Mouse (Mus musculus) lung, embryonic 15.5 days (tissue): ENCODE data around the gene Inpp4b. TPM values are rescaled to one million over a fixed set of nuclear protein-coding genes. Genes with fewer than 3 reads are reported as not detected.
A peak's percentile ranks its signal among the peaks of the same experiment; 100 is the strongest.
"Not testable (repeated sequence)": the region's sequence is repeated elsewhere in the genome, so short reads cannot be mapped to it uniquely, and the experiment has no call there.

Experiments used
- ATAC-seq: fragments of 200-750 bp; cut with Nextera tagmentation; 2 replicates; pipeline ENCODE4 v1.8.0; 2017; ENCODE audit warnings: moderate number of reproducible peaks, borderline replicate concordance; ENCODE audit not compliant: low FRiP score, low TSS enrichment; ENCODE audit errors: extremely low read depth
- H3K27ac ChIP-seq: fragments of 300-500 bp; sonication (generic); 2 replicates; pipeline ENCODE4 v1.5.1; 2015; ENCODE audit warnings: moderate library complexity, mild to moderate bottlenecking, inconsistent platforms
- H3K27me3 ChIP-seq: fragments of 300-500 bp; sonication (generic); 2 replicates; pipeline ENCODE4 v1.6.1; 2015; ENCODE audit warnings: inconsistent platforms
- H3K36me3 ChIP-seq: fragments of 300-500 bp; sonication (generic); 2 replicates; pipeline ENCODE4 v1.6.1; 2015; ENCODE audit warnings: inconsistent platforms
- H3K4me1 ChIP-seq: fragments of 300-500 bp; sonication (generic); 2 replicates; pipeline ENCODE4 v1.6.1; 2015; ENCODE audit warnings: inconsistent platforms
- H3K4me2 ChIP-seq: fragments of 300-500 bp; sonication (generic); 2 replicates; pipeline ENCODE4 v1.6.1; 2015; ENCODE audit warnings: inconsistent platforms, mild to moderate bottlenecking, moderate library complexity
- H3K4me3 ChIP-seq: fragments of 300-500 bp; sonication (generic); 2 replicates; pipeline ENCODE4 v1.5.1; 2015; ENCODE audit warnings: mild to moderate bottlenecking, inconsistent platforms
- H3K9ac ChIP-seq: fragments of 300-500 bp; sonication (generic); 2 replicates; pipeline ENCODE4 v1.6.1; 2015; ENCODE audit warnings: inconsistent platforms
- H3K9me3 ChIP-seq: fragments of 300-500 bp; sonication (generic); 2 replicates; pipeline ENCODE4 v1.6.1; 2016; ENCODE audit warnings: inconsistent platforms
- WGBS: fragments of 180-500 bp; shearing (Covaris S2); methylation state at CpG from one replicate; pipeline ENCODE4 v1.1.7; 2015; 5-methylcytosine and 5-hydroxymethylcytosine counted together
- polyA plus RNA-seq: library from polyadenylated mRNA; unstranded; fragments of >200 nt; fragmentation: Nextera tagmentation; extraction: Ambion mirVana; gene quantifications from 2 replicates; pipeline ENCODE4 v1.2.1, GENCODE M21; 2015

Inpp4b gene
- polyA plus RNA-seq, 1 experiment from 2014 or later, result 9.7 TPM

GRCm38 (mm10) chr8:81798501-81798900 is 456.1 kb downstream of the Inpp4b start:
- Histone ChIP-seq H3K27me3 (no peaks in the 10 kb centered on the region), H3K4me1 (no peaks in the 10 kb centered on the region), H3K27ac (no peak overlapping the region), H3K9me3 (no peaks in the 10 kb centered on the region), H3K36me3 (no peaks in the 10 kb centered on the region), H3K9ac (no peak overlapping the region), H3K4me3 (no peak overlapping the region), H3K4me2 (no peak overlapping the region)
- 36% methylated on average over 1 of the region's 1 CpGs for WGBS
- ATAC-seq, result no peak

DNA sequence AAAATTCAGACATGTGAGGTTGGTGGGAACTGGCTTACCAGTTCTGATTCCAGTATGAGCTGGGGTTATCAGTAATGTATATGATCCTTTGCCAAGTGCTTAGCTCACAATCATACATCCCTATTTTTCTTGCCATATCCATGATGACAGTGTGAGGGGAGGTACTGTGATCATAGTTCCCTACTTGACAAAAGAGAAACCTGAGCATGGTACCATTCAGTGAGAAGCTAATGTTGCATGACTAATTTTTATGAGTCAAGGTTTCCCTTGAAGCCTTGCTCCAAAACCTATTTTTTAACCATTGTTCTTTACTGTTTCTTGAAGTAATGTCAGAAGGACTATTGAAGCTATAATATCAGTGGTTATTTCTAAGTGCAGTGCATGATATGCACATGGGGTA is 458.4 kb downstream of the Inpp4b start:
- no peak overlapping the region for H3K4me2 ChIP-seq
- no peaks in the 10 kb centered on the region for H3K36me3 ChIP-seq
- H3K4me3 ChIP-seq, result no peak overlapping the region
- no peak overlapping the region for H3K9ac ChIP-seq
- no peaks in the 10 kb centered on the region for H3K4me1 ChIP-seq
- H3K9me3 ChIP-seq, result no peaks in the 10 kb centered on the region
- no peaks in the 10 kb centered on the region for H3K27me3 ChIP-seq
- no peak overlapping the region for H3K27ac ChIP-seq
- ATAC-seq, result no peak

- ATAC-seq, result peak; percentile 55; the same call in 1 of the 2 replicates
- H3K4me1 ChIP-seq, result no peaks in the 10 kb centered on the region; the same call in 1 of the 2 replicates
- H3K4me3 ChIP-seq, result no peak overlapping the region
- no peak overlapping the region for H3K9ac ChIP-seq
- H3K36me3 ChIP-seq, result no peaks in the 10 kb centered on the region
- no peaks in the 10 kb centered on the region for H3K9me3 ChIP-seq
- no peak overlapping the region for H3K27ac ChIP-seq
- no peak overlapping the region for H3K4me2 ChIP-seq
- no peaks in the 10 kb centered on the region for H3K27me3 ChIP-seq
These were observed 464.4 kb downstream of the Inpp4b start for GRCm38 (mm10) chr8:81806797-81807196.

GRCm38 (mm10) chr8:81807578-81807977 is 465.2 kb downstream of the Inpp4b start:
- Histone ChIP-seq H3K4me3 (no peak overlapping the region), H3K4me1 (peaks cover 8% of the 10 kb centered on the region), H3K27me3 (no peaks in the 10 kb centered on the region), H3K27ac (no peak overlapping the region), H3K36me3 (no peaks in the 10 kb centered on the region), H3K4me2 (no peak overlapping the region), H3K9ac (no peak overlapping the region), H3K9me3 (no peaks in the 10 kb centered on the region)
- WGBS, result 34% methylated on average over 6 of the region's 6 CpGs
- no peak for ATAC-seq

DNA sequence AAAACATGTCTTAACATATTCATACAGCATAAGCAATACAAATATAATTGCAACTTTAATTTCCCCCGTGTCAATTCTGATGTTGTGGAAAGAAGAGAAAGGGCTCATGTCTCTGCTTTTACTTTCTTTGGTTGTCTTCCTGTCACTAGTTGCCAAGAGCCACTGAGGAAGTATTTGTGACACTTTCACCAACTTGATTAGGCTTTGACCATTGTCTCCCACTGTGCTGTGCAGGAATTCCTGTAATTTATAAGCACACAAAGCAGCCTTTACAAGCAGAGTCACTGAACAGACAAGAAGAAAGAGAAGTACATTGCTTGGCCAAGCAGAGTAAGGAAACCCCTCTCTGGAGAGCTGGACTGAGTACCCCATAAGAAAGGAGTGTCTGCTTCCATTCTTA is 466.1 kb downstream of the Inpp4b start:
- no peaks in the 10 kb centered on the region for H3K36me3 ChIP-seq
- no peak overlapping the region for H3K4me2 ChIP-seq
- H3K27me3 ChIP-seq, result no peaks in the 10 kb centered on the region
- no peak for ATAC-seq
- peaks cover 9% of the 10 kb centered on the region for H3K4me1 ChIP-seq
- H3K4me3 ChIP-seq, result no peak overlapping the region
- H3K9me3 ChIP-seq, result no peaks in the 10 kb centered on the region
- 71% methylated on average over 1 of the region's 1 CpGs for WGBS
- no peak overlapping the region for H3K27ac ChIP-seq
- no peak overlapping the region for H3K9ac ChIP-seq

GRCm38 (mm10) chr8:81809414-81809813 is 467.1 kb downstream of the Inpp4b start:
- H3K9ac ChIP-seq, H3K4me1 ChIP-seq, H3K9me3 ChIP-seq, ATAC-seq, H3K27ac ChIP-seq, H3K36me3 ChIP-seq, H3K27me3 ChIP-seq, H3K4me2 ChIP-seq, H3K4me3 ChIP-seq: not testable (repeated sequence)

- H3K4me1 ChIP-seq, result peaks cover 9% of the 10 kb centered on the region
- H3K4me2 ChIP-seq, result no peak overlapping the region
- no peak overlapping the region for H3K4me3 ChIP-seq
- ATAC-seq, result no peak
- peak overlapping the region; percentile 6; the same call in 1 of the 2 replicates for H3K27ac ChIP-seq
- 12% methylated on average over 3 of the region's 3 CpGs for WGBS
- no peaks in the 10 kb centered on the region for H3K9me3 ChIP-seq
- H3K27me3 ChIP-seq, result no peaks in the 10 kb centered on the region
- no peak overlapping the region for H3K9ac ChIP-seq
- no peaks in the 10 kb centered on the region for H3K36me3 ChIP-seq
These were observed 469.8 kb downstream of the Inpp4b start for GRCm38 (mm10) chr8:81812051-81812751.

GRCm38 (mm10) chr8:81814742-81815141 is 472.4 kb downstream of the Inpp4b start:
- Histone ChIP-seq H3K9ac (no peak overlapping the region), H3K27ac (no peak overlapping the region), H3K36me3 (no peaks in the 10 kb centered on the region), H3K4me1 (peaks cover 9% of the 10 kb centered on the region), H3K9me3 (no peaks in the 10 kb centered on the region), H3K4me3 (no peak overlapping the region), H3K27me3 (no peaks in the 10 kb centered on the region), H3K4me2 (no peak overlapping the region)
- ATAC-seq, result no peak
- WGBS, result 53% methylated on average over 3 of the region's 3 CpGs

DNA sequence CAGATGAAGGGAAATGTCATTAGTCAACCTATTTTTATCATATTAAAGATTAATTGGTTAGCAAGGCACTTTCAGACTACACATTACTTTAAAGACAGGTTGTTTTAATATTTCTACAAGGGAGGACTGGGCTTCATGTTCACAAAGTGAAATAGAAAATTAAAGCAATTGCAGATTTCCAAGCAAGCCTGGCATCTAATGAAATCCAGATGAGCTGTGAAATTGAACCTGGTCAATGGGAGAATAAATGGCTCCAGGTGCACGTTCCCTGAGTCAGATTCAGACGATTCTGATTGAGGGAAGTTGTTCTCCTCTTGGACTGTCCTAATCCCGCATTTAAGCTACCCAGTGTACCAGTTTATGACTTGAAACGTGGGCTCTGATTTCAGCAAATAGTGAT is 473.2 kb downstream of the Inpp4b start:
- Histone ChIP-seq H3K27ac (no peak overlapping the region), H3K4me3 (no peak overlapping the region), H3K27me3 (no peaks in the 10 kb centered on the region), H3K36me3 (no peaks in the 10 kb centered on the region), H3K4me2 (no peak overlapping the region), H3K9me3 (no peaks in the 10 kb centered on the region), H3K9ac (no peak overlapping the region), H3K4me1 (peaks cover 9% of the 10 kb centered on the region)
- WGBS, result 74% methylated on average over 4 of the region's 4 CpGs
- no peak for ATAC-seq

DNA sequence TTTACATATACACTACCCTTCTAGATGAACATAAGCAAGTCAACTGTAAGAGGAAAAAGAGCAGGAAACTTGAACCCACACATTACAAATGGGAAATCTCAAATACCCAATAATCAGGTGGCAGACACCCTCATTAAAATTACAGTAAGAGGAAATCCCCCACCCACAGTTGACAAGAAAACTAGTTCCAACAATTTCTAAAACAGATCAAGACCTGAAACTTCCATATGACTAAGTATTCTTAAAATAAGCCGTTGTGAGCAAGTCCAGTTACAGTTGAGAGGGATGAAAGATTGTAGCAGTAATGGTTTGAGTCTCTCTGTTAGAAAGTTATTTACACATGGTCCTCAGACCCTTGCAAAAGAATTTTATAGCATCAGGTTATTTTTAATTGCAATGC is 480.8 kb downstream of the Inpp4b start:
- ATAC-seq, result no peak
- 92% methylated on average over 1 of the region's 1 CpGs for WGBS
- Histone ChIP-seq H3K4me2 (no peak overlapping the region), H3K27me3 (no peaks in the 10 kb centered on the region), H3K36me3 (no peaks in the 10 kb centered on the region), H3K9me3 (no peaks in the 10 kb centered on the region), H3K4me3 (no peak overlapping the region), H3K27ac (no peak overlapping the region), H3K4me1 (no peaks in the 10 kb centered on the region), H3K9ac (no peak overlapping the region)

DNA sequence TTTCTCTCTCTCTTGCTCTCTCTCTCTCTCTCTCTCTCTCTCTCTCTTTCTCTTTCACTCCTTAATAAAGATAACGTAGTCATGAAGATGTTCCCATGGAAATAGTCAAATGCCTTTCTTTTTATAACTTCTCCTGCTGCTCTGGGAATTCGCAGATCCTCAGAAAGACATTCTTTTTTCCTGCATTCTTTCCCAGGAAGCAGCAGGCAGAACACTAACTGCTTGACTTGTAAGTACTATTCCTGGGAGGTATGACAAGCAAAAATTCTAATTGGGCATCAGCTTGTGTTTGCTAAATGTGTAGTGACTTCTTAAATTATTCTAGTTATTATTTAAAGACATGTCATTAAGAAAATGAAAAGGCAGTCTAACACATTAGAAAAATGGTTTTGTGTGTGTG is 482.6 kb downstream of the Inpp4b start:
- Histone ChIP-seq H3K4me3 (no peak overlapping the region), H3K9ac (no peak overlapping the region), H3K4me2 (no peak overlapping the region), H3K4me1 (no peaks in the 10 kb centered on the region), H3K36me3 (no peaks in the 10 kb centered on the region), H3K27ac (no peak overlapping the region), H3K27me3 (no peaks in the 10 kb centered on the region), H3K9me3 (no peaks in the 10 kb centered on the region)
- WGBS, result 41% methylated on average over 2 of the region's 2 CpGs
- ATAC-seq, result no peak

DNA sequence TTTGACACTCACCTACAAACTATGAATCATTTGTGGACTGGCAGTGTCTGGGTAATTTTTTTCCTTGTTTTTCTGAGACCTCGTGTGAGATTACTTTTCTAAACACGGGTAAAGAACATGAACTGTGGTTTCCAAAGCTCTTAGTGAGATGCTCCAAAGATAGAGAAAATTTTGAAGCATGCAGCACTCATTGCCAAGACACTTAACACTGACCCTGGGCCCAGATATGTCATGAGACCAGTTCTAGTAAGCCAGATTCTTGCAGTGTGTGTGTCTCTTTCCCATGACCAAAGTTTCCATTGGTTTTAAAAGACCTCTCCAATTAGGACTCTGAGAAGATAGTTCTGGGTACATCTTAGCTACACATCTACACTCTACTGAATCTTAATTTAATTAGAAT is 484.1 kb downstream of the Inpp4b start:
- no peak overlapping the region for H3K4me2 ChIP-seq
- no peak overlapping the region for H3K27ac ChIP-seq
- no peaks in the 10 kb centered on the region for H3K9me3 ChIP-seq
- no peak overlapping the region for H3K4me3 ChIP-seq
- 41% methylated on average over 2 of the region's 2 CpGs for whole genome bisulfite sequencing
- H3K36me3 ChIP-seq, result no peaks in the 10 kb centered on the region
- H3K9ac ChIP-seq, result no peak overlapping the region
- H3K4me1 ChIP-seq, result no peaks in the 10 kb centered on the region
- H3K27me3 ChIP-seq, result no peaks in the 10 kb centered on the region
- ATAC-seq, result no peak
